Mouse (Mus musculus): Measurements from ENCODE around the gene Vps26b. TPM values are rescaled to one million over a fixed set of nuclear protein-coding genes. Genes with fewer than 3 reads are reported as not detected.
A peak's percentile ranks its signal among the peaks of the same experiment; 100 is the strongest.

The Vps26b gene
- polyA plus RNA-seq (2015; fragmentation: Nextera tagmentation; extraction: Ambion mirVana), result 18.0 and 19.6 TPM in 2 replicates

DNA sequence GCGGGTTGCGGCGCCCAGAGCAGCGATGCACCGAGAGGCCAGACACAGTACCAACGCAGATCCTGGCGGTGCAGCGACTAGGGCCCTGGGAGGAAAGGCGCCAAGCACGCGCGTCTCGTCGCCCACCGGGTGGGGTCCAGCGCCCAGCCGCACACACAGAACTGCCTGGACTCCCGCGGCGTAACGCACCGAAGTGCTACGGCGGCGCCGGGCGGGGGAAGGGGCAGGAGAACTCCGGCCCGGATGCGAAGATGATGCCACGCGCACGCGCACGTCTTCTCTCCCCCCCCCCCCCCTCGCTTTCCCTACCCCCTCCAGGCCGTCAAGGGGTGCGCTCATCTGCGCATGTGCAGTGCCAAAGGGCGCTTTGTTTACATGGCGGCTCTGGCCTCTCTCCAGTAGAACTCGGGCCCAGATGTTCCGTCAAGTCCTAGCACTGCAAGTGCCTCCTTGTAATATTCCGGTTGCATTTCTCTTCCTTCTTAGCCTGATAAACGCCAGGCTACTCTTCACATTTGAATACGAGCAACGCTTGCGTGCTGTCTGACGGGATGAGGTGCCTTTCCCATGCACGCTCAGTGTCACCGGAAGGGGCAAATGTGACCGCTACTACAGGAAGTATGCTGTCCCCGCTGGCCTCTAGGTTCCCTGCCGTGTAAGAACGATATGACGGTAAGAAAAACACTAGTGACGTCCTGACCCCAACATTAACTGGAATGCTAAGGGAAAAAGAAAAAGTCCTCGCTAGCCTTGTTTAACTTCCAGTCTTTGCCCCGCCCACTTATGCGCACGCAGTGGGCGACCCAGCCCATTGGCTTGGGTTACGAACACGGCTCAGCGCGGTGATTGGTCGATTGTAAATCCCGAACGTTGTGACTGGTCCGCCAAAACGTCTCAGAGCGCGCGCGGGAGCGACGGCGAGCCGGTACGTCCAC, at the start of gene Vps26b, which contains the start of gene Ncapd3:
Gene Vps26b (minus strand): TSS at position 238 of the 935 bp plus-strand sequence.
Gene Ncapd3 (plus strand): TSS at position 348 of the 935 bp plus-strand sequence.
- peak; percentile 21; the same call in 1 of the 2 replicates for TF ChIP-seq CTCF (IDR thresholded peaks at IDR 0.05; ENCODE audit: low read depth)
- no peak for TF ChIP-seq EP300 (optimal IDR thresholded peaks at IDR 0.05)
- Histone ChIP-seq H3K9me3 (ENCODE audit: control insufficient read depth, low read length) (no peaks in the 10 kb centered on the region), H3K36me3 (ENCODE audit: control insufficient read depth, insufficient read depth, low read length) (no peaks in the 10 kb centered on the region), H3K4me3 (ENCODE audit: low read depth, low read length) (peak within 1 kb of the TSS; percentile 95), H3K9ac (ENCODE audit: low read length) (peak within 1 kb of the TSS; percentile 90), H3K27ac (replicated peaks) (peak within 1 kb of the TSS; percentile 97), H3K4me1 (replicated peaks; ENCODE audit: control insufficient read depth, insufficient read depth) (peaks cover 7% of the 10 kb centered on the region; the same call in 1 of the 2 replicates), H3K4me2 (replicated peaks; ENCODE audit: low read depth) (peak within 1 kb of the TSS; percentile 93), H3K27me3 (ENCODE audit: control insufficient read depth, insufficient read depth, low read length) (no peaks in the 10 kb centered on the region)
- ATAC-seq (ENCODE audit: low FRiP score, low TSS enrichment) (peak; percentile 96), DNase-seq (ENCODE audit: low spot score) (peak; percentile 97)
- under 1% methylated on average over 73 of the region's 80 CpGs for WGBS

DNA sequence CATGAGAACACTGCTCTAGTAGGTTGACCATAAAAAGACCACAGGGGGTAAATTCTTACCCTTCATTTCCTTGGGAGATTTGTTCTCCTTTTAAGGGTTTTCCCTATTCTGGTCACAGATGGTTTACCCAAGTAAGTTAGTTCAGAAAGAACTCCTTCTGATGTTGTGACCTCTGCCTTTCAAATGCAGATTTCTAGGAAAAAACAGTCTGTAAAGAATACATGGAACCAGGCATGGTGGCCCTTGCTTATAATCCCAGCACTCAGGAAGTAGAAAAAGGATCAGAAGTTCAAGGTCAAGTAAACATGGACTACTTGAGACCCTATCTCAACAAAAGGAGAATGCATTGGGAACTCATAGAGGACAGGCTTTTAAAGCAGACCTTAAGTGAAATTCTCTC, 45.9 kb upstream of the Vps26b start:
- ATAC-seq (ENCODE audit: low FRiP score, low TSS enrichment), result no peak
- no peak for DNase-seq (ENCODE audit: low spot score)
- Histone ChIP-seq H3K4me2 (replicated peaks; ENCODE audit: low read depth) (no peak overlapping the region), H3K27me3 (ENCODE audit: control insufficient read depth, insufficient read depth, low read length) (no peaks in the 10 kb centered on the region), H3K9ac (ENCODE audit: low read length) (no peak overlapping the region), H3K36me3 (ENCODE audit: control insufficient read depth, insufficient read depth, low read length) (peaks cover 6% of the 10 kb centered on the region), H3K4me1 (replicated peaks; ENCODE audit: control insufficient read depth, insufficient read depth) (no peaks in the 10 kb centered on the region), H3K4me3 (ENCODE audit: low read depth, low read length) (no peak overlapping the region), H3K9me3 (ENCODE audit: control insufficient read depth, low read length) (no peaks in the 10 kb centered on the region), H3K27ac (replicated peaks) (no peak overlapping the region)
- no peak for TF ChIP-seq EP300 (optimal IDR thresholded peaks at IDR 0.05)
- TF ChIP-seq CTCF (IDR thresholded peaks at IDR 0.05; ENCODE audit: low read depth), result no peak

DNA sequence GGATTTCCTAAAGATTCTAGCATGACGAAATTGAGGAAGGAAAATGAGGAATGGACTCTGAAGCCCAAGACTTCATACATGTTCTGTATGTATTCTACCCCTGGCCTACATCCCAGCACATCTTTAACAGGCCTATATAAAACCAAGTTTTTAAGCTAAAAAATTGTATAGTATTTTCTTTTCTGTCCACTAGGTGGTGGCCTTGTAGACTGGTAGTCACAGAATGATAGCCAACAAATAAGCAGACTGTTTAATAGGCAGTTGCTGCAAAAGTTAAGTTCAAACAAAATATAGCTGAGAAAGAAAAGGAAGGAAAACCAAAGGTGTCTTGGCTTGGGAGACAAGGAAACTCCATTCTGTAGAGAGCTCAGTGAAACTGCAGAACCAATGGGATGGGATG, 44.8 kb upstream of the Vps26b start:
- ATAC-seq (ENCODE audit: low FRiP score, low TSS enrichment) (no peak), DNase-seq (ENCODE audit: low spot score) (no peak)
- Histone ChIP-seq H3K4me2 (replicated peaks; ENCODE audit: low read depth) (no peak overlapping the region), H3K9me3 (ENCODE audit: control insufficient read depth, low read length) (no peaks in the 10 kb centered on the region), H3K27ac (replicated peaks) (no peak overlapping the region), H3K9ac (ENCODE audit: low read length) (no peak overlapping the region), H3K4me3 (ENCODE audit: low read depth, low read length) (no peak overlapping the region), H3K4me1 (replicated peaks; ENCODE audit: control insufficient read depth, insufficient read depth) (no peaks in the 10 kb centered on the region), H3K36me3 (ENCODE audit: control insufficient read depth, insufficient read depth, low read length) (peaks cover 11% of the 10 kb centered on the region), H3K27me3 (ENCODE audit: control insufficient read depth, insufficient read depth, low read length) (no peaks in the 10 kb centered on the region)
- WGBS, result 70% methylated on average over 1 of the region's 1 CpGs
- TF ChIP-seq CTCF (IDR thresholded peaks at IDR 0.05; ENCODE audit: low read depth) (peak; percentile 67), EP300 (optimal IDR thresholded peaks at IDR 0.05) (no peak)

- peaks cover 17% of the 10 kb centered on the region for H3K36me3 ChIP-seq (ENCODE audit: control insufficient read depth, insufficient read depth, low read length)
- WGBS, result 80% methylated on average over 4 of the region's 4 CpGs
- H3K9ac ChIP-seq (ENCODE audit: low read length), result no peak overlapping the region
- H3K27me3 ChIP-seq (ENCODE audit: control insufficient read depth, insufficient read depth, low read length), result no peaks in the 10 kb centered on the region
- no peak overlapping the region for H3K27ac ChIP-seq (replicated peaks)
- DNase-seq (ENCODE audit: low spot score) (no peak), ATAC-seq (ENCODE audit: low FRiP score, low TSS enrichment) (no peak)
- H3K4me1 ChIP-seq (replicated peaks; ENCODE audit: control insufficient read depth, insufficient read depth), result no peaks in the 10 kb centered on the region
- TF ChIP-seq EP300 (optimal IDR thresholded peaks at IDR 0.05) (no peak), CTCF (IDR thresholded peaks at IDR 0.05; ENCODE audit: low read depth) (no peak)
- no peak overlapping the region for H3K4me3 ChIP-seq (ENCODE audit: low read depth, low read length)
- H3K4me2 ChIP-seq (replicated peaks; ENCODE audit: low read depth), result no peak overlapping the region
- H3K9me3 ChIP-seq (ENCODE audit: control insufficient read depth, low read length), result no peaks in the 10 kb centered on the region
Observed at GRCm38 (mm10) chr9:27070895-27071294, 41.0 kb upstream of the Vps26b start.

GRCm38 (mm10) chr9:27058341-27058740, 28.5 kb upstream of the Vps26b start:
- 94% methylated on average over 5 of the region's 5 CpGs for WGBS
- no peak for TF ChIP-seq CTCF (IDR thresholded peaks at IDR 0.05; ENCODE audit: low read depth)
- no peak for TF ChIP-seq EP300 (optimal IDR thresholded peaks at IDR 0.05)
- ATAC-seq (ENCODE audit: low FRiP score, low TSS enrichment), result no peak
- Histone ChIP-seq H3K4me1 (replicated peaks; ENCODE audit: control insufficient read depth, insufficient read depth) (no peaks in the 10 kb centered on the region), H3K4me2 (replicated peaks; ENCODE audit: low read depth) (no peak overlapping the region), H3K27me3 (ENCODE audit: control insufficient read depth, insufficient read depth, low read length) (no peaks in the 10 kb centered on the region), H3K4me3 (ENCODE audit: low read depth, low read length) (no peak overlapping the region), H3K27ac (replicated peaks) (no peak overlapping the region), H3K9ac (ENCODE audit: low read length) (no peak overlapping the region), H3K9me3 (ENCODE audit: control insufficient read depth, low read length) (no peaks in the 10 kb centered on the region), H3K36me3 (ENCODE audit: control insufficient read depth, insufficient read depth, low read length) (peaks cover 29% of the 10 kb centered on the region)
- DNase-seq (ENCODE audit: low spot score), result no peak

DNA sequence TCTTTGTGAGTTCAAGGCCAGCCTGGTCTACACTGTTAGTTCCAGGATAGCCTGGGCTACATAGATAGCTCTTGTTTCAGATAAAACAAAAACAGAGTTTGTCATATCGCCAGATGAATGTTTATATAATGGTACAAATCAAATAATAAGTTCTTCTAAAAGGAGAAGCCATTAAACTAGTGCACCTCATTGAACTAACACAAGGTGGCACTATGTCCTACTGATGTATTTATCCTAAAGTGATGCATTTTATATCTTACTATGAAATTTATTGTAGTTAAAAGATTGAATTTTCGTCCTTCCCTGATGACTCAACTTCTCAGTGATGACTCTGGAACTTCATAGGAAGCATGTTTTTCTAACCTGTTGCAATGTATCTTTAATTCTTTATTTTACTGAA, 19.6 kb upstream of the Vps26b start:
- no peak for ATAC-seq (ENCODE audit: low FRiP score, low TSS enrichment)
- 75% methylated on average over 2 of the region's 2 CpGs for WGBS
- H3K27ac ChIP-seq (replicated peaks), result no peak overlapping the region
- no peak overlapping the region for H3K4me2 ChIP-seq (replicated peaks; ENCODE audit: low read depth)
- H3K9me3 ChIP-seq (ENCODE audit: control insufficient read depth, low read length), result no peaks in the 10 kb centered on the region
- peaks cover 35% of the 10 kb centered on the region for H3K36me3 ChIP-seq (ENCODE audit: control insufficient read depth, insufficient read depth, low read length)
- no peaks in the 10 kb centered on the region for H3K4me1 ChIP-seq (replicated peaks; ENCODE audit: control insufficient read depth, insufficient read depth)
- no peak overlapping the region for H3K9ac ChIP-seq (ENCODE audit: low read length)
- no peaks in the 10 kb centered on the region for H3K27me3 ChIP-seq (ENCODE audit: control insufficient read depth, insufficient read depth, low read length)
- no peak for DNase-seq (ENCODE audit: low spot score)
- H3K4me3 ChIP-seq (ENCODE audit: low read depth, low read length), result no peak overlapping the region
- TF ChIP-seq EP300 (optimal IDR thresholded peaks at IDR 0.05), result no peak
- peak; percentile 64 for TF ChIP-seq CTCF (IDR thresholded peaks at IDR 0.05; ENCODE audit: low read depth)
